23 mouse cellular contexts compared by ENCODE assay signal in genomic region chr6:100276344-100276743, GRCm38 (mm10).
"Had no signal": no experiment of that assay in that cellular context is flagged by ENCODE, and none has a peak within 500 bp of the region (broad histone marks: within the 10 kb centered on the region; RNA-seq: fewer than 3 reads in every experiment).

No protein-coding gene starts in this region.

- ATAC-seq: hindbrain, embryonic 16.5 days; inflammation-experienced regulatory T-cells, adult 6 months; intestine, embryonic 15.5 days had no signal

- H3K9me3 ChIP-seq: heart, embryonic 10.5 days; heart, embryonic 12.5 days; hindbrain, embryonic 10.5 days; hindbrain, embryonic 12.5 days; intestine, embryonic 15.5 days; limb, embryonic 10.5 days; limb, embryonic 12.5 days had no signal

- H3K27me3 ChIP-seq: heart, embryonic 12.5 days; hindbrain, embryonic 12.5 days; intestine, embryonic 15.5 days; limb, embryonic 12.5 days had no signal

- H3K27ac ChIP-seq: gastrocnemius, adult 2 months; heart, embryonic 10.5 days; hindbrain, embryonic 10.5 days; hindbrain, embryonic 12.5 days; hindbrain, embryonic 14.5 days; intestine, embryonic 15.5 days; layer of hippocampus, adult 2 months; left cerebral cortex, adult 2 months; limb, embryonic 10.5 days; limb, embryonic 12.5 days had no signal

- H3K9ac ChIP-seq: heart, embryonic 12.5 days; hindbrain, embryonic 12.5 days; hindbrain, embryonic 14.5 days; intestine, embryonic 15.5 days; limb, embryonic 12.5 days had no signal

- DNase-seq: gastrocnemius, adult 2 months; gastrocnemius, postnatal 10 days; gastrocnemius, postnatal 25 days; heart, adult 18-20 months; heart, postnatal 10 days; heart, postnatal 4 days; kidney, adult 11 months; kidney, adult 8-10 months; kidney, postnatal 10 days; kidney, postnatal 25 days; kidney, postnatal 4 days had no signal

- H3K4me3 ChIP-seq: gastrocnemius, adult 2 months; heart, embryonic 10.5 days; heart, embryonic 12.5 days; hindbrain, embryonic 10.5 days; hindbrain, embryonic 12.5 days; intestine, embryonic 15.5 days; layer of hippocampus, adult 2 months; left cerebral cortex, adult 2 months; limb, embryonic 10.5 days; limb, embryonic 12.5 days had no signal

- H3K36me3 ChIP-seq: heart, embryonic 10.5 days; heart, embryonic 12.5 days; hindbrain, embryonic 10.5 days; hindbrain, embryonic 12.5 days; intestine, embryonic 15.5 days; limb, embryonic 12.5 days had no signal

- H3K4me2 ChIP-seq: heart, embryonic 12.5 days; hindbrain, embryonic 12.5 days; hindbrain, embryonic 14.5 days; intestine, embryonic 15.5 days; limb, embryonic 12.5 days had no signal
